Mouse (Mus musculus) stomach, embryonic 14.5 days (tissue): ENCODE data around the gene Poc1b. TPM values are rescaled to one million over a fixed set of nuclear protein-coding genes. Genes with fewer than 3 reads are reported as not detected.

Experiments used
- ATAC-seq: fragments of 200-750 bp; cut with Nextera tagmentation; 2 replicates; pipeline ENCODE4 v1.8.0; 2017; ENCODE audit warnings: low read depth, moderate TSS enrichment; ENCODE audit not compliant: insufficient number of reproducible peaks, insufficient read depth, low FRiP score
- H3K27ac ChIP-seq: fragments of 300-500 bp; sonication (generic); 2 replicates; pipeline ENCODE4 v1.5.1; 2014; ENCODE audit warnings: mild to moderate bottlenecking, low read length, moderate library complexity, mixed read lengths
- H3K27me3 ChIP-seq: fragments of 300-500 bp; sonication (generic); 2 replicates; pipeline ENCODE4 v1.6.1; 2014; ENCODE audit warnings: low read length, control low read depth, mixed read lengths; ENCODE audit not compliant: control insufficient read depth, insufficient read depth
- H3K36me3 ChIP-seq: fragments of 300-500 bp; sonication (generic); 2 replicates; pipeline ENCODE4 v1.6.1; 2014; ENCODE audit warnings: mild to moderate bottlenecking, control low read depth, low read length, moderate library complexity, mixed read lengths; ENCODE audit not compliant: control insufficient read depth, insufficient read depth
- H3K4me1 ChIP-seq: fragments of 300-500 bp; sonication (generic); 2 replicates; pipeline ENCODE4 v1.6.1; 2014; ENCODE audit warnings: low read length, control low read depth, mixed read lengths; ENCODE audit not compliant: control insufficient read depth, insufficient read depth
- H3K4me2 ChIP-seq: fragments of 300-500 bp; sonication (generic); replicated peaks from 2 replicates; pipeline ENCODE4 v1.6.1; 2014; ENCODE audit warnings: low read depth, low read length, control low read depth
- H3K4me3 ChIP-seq: fragments of 300-500 bp; sonication (generic); 2 replicates; pipeline ENCODE4 v1.5.1; 2014; ENCODE audit warnings: low read depth, low read length, control low read depth
- H3K9ac ChIP-seq: fragments of 300-500 bp; sonication (generic); replicated peaks from 2 replicates; pipeline ENCODE4 v1.6.1; 2014; ENCODE audit warnings: low read depth, mild to moderate bottlenecking, control low read depth, low read length, moderate library complexity, mixed read lengths
- H3K9me3 ChIP-seq: fragments of 300-500 bp; sonication (generic); 2 replicates; pipeline ENCODE4 v1.6.1; 2016; ENCODE audit warnings: low read depth, low read length, control low read depth; ENCODE audit not compliant: control insufficient read depth
- WGBS: fragments of 180-500 bp; shearing (Covaris S2); extraction: QIAGEN DNeasy Blood & Tissue Kit; methylation state at CpG from one replicate; pipeline ENCODE4 v1.1.7; 2014; 5-methylcytosine and 5-hydroxymethylcytosine counted together
- polyA plus RNA-seq: library from polyadenylated mRNA; unstranded; fragments of >200 nt; fragmentation: Nextera tagmentation; extraction: Ambion mirVana; gene quantifications from 2 replicates; pipeline ENCODE4 v1.2.1, GENCODE M21; 2014

Poc1b gene
- polyA plus RNA-seq, 1 experiment from 2014 or later = 24.9 TPM

DNA sequence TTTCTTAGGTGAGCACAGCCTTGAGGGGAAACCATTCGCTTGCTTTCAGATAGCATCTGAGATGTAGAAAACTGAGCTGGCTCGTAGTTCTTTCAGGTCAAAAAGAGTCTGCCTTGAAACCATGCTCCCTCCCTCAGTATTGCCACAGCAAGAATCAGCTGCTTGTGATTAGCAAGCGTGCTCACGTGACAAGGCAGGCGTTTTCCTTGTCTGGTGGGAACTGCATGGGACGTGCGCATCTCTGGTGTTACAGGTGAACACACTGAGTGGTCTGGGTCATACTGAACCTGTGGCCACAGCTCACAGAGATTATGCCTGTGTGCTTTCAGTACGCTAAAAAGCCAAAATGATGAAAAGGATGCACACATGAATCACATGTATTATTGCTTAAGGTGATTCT is 90.3 kb downstream of the Poc1b start:
- Histone ChIP-seq H3K36me3 (no peaks in the 10 kb centered on the region; the same call in 1 of the 2 replicates), H3K27ac (no peak overlapping the region), H3K4me3 (no peak overlapping the region), H3K9ac (no peak overlapping the region), H3K27me3 (no peaks in the 10 kb centered on the region), H3K4me1 (0 out of 2 replicates have a peak, but pooled peaks cover 3% of the 10 kb centered on the region), H3K9me3 (no peaks in the 10 kb centered on the region), H3K4me2 (no peak overlapping the region)
- ATAC-seq = no peak
- WGBS = 77% methylated on average over 8 of the region's 8 CpGs

DNA sequence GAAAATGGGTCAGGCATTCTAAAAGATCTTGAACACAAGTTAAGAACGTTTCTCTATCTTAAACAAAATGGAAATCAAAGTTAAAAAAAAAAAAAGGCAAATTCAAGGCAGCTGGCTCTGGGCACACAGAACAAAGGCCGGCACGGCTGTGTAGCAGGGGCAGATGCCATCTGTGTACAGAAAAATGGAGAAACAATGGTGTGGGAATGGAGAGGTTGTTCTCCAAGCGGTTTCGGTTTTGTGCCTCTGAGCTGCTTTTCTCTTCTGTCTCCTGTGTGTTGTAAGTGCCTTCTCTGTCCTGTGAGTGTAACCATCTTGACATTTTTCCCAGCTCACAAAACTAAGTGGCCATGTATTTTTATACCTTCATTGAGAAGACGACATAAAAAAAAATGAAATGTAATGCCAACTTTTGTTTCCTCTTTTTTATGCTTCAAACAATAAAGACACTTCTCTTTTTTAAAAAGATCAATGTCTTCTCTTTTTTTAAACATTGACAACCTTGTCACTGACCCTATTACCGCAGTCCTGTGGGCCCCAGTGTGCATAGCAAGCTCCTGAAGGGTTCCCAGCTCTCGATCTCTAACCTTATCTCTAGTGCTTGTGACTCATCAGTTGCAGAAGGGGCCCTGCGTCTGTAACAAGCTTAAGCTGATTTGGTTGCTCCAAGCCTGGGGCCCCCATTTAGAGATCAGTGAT is 90.9 kb downstream of the Poc1b start:
- ATAC-seq = no peak
- Histone ChIP-seq H3K9ac (no peak overlapping the region), H3K27ac (no peak overlapping the region), H3K4me3 (no peak overlapping the region), H3K36me3 (no peaks in the 10 kb centered on the region; the same call in 1 of the 2 replicates), H3K4me1 (peaks cover 7% of the 10 kb centered on the region), H3K9me3 (no peaks in the 10 kb centered on the region), H3K27me3 (no peaks in the 10 kb centered on the region), H3K4me2 (no peak overlapping the region)
- 67% methylated on average over 9 of the region's 9 CpGs for WGBS

DNA sequence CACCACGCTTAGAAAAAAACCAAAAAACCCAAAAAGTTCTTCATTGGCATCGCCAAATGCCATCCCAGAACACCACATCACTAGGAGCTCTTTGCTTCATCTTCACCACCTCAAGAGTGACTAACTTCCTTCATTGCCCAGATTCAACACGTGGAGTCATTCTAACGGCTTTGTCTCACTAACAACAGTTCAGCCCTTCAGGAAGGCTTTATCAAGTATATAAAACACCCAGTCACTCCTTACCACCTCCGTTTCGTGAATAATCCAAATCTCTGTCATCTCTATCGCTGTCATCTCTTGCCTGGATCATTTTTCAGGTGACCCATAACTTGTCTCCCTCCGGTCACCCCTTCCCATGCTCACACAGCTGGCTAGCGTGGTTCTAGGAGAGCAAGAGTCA is 92.1 kb downstream of the Poc1b start:
- Histone ChIP-seq H3K4me3 (no peak overlapping the region), H3K9ac (no peak overlapping the region), H3K4me2 (no peak overlapping the region), H3K27me3 (no peaks in the 10 kb centered on the region), H3K27ac (no peak overlapping the region), H3K9me3 (no peaks in the 10 kb centered on the region), H3K4me1 (peaks cover 13% of the 10 kb centered on the region), H3K36me3 (no peaks in the 10 kb centered on the region)
- 90% methylated on average over 9 of the region's 9 CpGs for WGBS
- no peak for ATAC-seq

DNA sequence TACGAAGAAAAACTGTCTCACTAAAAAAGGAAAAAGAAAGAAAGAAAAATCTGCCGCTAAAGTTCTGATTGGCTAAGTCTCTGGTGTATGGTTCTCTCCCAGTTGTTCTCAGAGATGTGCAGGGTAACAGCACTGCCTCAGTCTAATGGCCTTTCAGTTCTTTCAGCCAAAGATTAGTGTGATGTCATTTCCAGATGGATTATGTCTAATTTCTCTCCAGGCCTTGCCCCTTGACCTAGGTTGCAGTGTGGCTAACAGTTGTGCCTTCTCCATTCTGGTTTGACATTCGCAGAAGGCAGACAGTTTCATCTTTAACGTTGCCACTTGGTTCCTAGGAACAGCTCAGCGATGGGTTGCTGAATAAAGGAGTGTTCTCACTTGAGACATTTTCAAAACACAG is 94.1 kb downstream of the Poc1b start:
- H3K4me1 ChIP-seq = peaks cover 13% of the 10 kb centered on the region
- H3K4me2 ChIP-seq = no peak overlapping the region
- H3K27me3 ChIP-seq = no peaks in the 10 kb centered on the region
- H3K27ac ChIP-seq = no peak overlapping the region
- WGBS = 41% methylated on average over 5 of the region's 5 CpGs
- ATAC-seq = no peak
- no peaks in the 10 kb centered on the region for H3K9me3 ChIP-seq
- H3K36me3 ChIP-seq = no peaks in the 10 kb centered on the region
- no peak overlapping the region for H3K9ac ChIP-seq
- no peak overlapping the region for H3K4me3 ChIP-seq

DNA sequence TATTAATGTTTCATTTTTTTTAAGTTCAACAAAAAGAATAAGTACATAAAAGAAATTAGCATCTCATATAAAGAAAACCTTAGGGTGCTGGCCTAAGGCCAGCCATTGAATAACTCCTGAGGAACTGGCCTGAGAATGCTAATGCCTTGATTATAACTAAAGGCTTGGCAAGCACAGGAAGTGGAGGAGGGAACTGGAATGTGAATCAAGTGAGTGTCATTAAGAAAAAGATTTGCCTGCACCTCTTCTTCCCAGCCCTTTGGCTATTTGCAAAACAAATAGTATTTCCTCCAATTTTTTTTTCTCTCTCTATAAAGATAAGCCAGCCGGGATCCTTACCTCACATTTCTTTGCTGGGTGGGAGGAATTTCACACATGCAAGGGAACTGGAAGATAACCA is 95.0 kb downstream of the Poc1b start:
- Histone ChIP-seq H3K4me2 (no peak overlapping the region), H3K36me3 (no peaks in the 10 kb centered on the region), H3K27me3 (no peaks in the 10 kb centered on the region), H3K9ac (no peak overlapping the region), H3K9me3 (no peaks in the 10 kb centered on the region), H3K27ac (no peak overlapping the region), H3K4me3 (no peak overlapping the region), H3K4me1 (peaks cover 13% of the 10 kb centered on the region)
- no peak for ATAC-seq
- WGBS = 19% methylated on average over 1 of the region's 1 CpGs

DNA sequence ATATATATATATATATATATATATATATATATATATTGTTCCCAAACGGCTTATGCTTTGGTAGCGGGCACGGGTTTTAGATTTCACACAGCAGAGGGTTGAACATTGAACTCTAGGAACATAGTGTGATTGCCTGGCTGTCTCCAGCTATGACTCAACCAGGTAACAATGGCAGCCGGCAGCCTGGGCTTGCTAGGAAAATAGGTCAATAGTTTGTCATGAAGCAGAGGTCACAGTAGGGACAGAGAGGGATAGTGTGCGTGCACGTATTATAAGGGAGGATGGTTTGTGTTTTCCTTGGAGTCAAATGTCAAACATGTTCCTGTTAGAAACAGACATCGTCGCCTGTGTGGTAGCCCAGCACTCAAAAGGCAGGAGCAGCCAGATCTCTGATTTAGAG is 95.5 kb downstream of the Poc1b start:
- WGBS = 30% methylated on average over 8 of the region's 8 CpGs

DNA sequence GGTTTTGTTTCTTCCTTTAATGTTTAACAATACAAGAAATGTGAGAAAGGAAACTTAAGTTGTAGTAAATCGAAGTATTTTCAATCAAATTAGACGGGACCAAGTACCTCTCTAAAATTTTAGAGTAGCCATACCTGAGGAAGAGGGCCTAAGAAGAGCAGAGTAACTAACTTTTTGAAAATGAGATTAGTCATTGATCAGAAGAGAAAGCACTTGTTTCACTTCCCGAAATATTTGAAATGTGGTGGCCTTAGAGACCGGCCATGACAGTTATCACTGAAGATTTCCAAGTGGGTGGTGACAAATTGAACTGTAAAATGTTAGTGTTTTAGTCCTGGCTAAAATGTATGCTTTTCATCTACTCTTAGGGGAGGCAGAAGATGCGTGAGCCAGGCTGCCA is 96.3 kb downstream of the Poc1b start:
- Histone ChIP-seq H3K9me3 (no peaks in the 10 kb centered on the region), H3K27ac (peak overlapping the region; percentile 76; the same call in 1 of the 2 replicates), H3K4me3 (peak overlapping the region; percentile 18; the same call in 1 of the 2 replicates), H3K36me3 (no peaks in the 10 kb centered on the region), H3K4me2 (peak overlapping the region; percentile 53), H3K27me3 (no peaks in the 10 kb centered on the region), H3K4me1 (peaks cover 13% of the 10 kb centered on the region), H3K9ac (no peak overlapping the region)
- ATAC-seq = no peak
- WGBS = 50% methylated on average over 5 of the region's 5 CpGs

More for the DNA sequence above, 95.5 kb downstream of the Poc1b start:
- H3K4me3 ChIP-seq = no peak overlapping the region
- H3K36me3 ChIP-seq = no peaks in the 10 kb centered on the region
- H3K27ac ChIP-seq = no peak overlapping the region
- no peaks in the 10 kb centered on the region for H3K9me3 ChIP-seq
- H3K4me2 ChIP-seq = no peak overlapping the region
- no peaks in the 10 kb centered on the region for H3K27me3 ChIP-seq
- ATAC-seq = peak; percentile 50; the same call in 1 of the 2 replicates
- H3K4me1 ChIP-seq = peaks cover 13% of the 10 kb centered on the region
- no peak overlapping the region for H3K9ac ChIP-seq

DNA sequence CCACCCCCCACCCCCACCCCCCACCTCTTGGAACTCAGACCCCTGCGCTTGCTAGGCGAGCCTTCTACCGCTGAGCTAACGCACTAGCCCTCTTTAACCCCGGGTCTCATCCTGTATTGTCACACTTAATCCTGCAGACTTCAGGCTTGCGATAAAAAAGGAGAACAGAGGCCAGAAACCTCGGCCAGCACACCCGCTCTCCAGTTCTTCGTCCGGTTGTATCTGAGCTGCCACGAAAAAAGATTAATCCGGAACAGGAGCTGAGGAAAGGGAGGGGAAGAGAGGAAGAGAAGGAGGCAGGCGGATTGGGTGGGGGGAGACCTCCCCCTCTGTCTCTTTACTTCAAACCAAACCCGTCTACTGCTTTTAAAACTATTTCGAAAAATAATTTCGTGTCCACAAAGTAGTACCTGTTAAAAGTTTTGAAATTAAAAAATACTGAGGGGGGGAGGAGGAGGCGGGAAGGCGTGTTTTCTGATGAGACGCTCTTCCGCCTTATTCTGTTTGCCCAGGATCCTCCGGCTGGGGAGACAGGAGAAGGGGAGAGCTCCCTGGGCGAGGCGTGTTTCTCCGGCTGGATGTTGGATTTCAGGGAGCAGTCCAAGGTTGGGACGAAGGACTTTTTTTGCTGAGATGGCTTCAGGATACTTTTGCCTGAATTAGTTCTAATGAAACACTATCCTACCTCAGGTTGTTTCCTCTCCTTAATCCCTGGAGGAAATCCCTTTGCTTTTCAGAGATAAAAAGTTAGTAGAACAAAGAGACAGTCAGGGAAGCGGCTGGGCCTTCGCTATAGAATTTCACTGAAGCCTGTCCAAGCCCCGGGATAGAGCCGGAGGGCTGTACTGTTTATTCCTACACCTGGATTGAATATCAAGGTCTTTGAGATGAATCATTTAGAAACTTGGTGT is 97.0 kb downstream of the Poc1b start:
- no peaks in the 10 kb centered on the region for H3K36me3 ChIP-seq
- H3K4me1 ChIP-seq = peaks cover 13% of the 10 kb centered on the region
- no peak for ATAC-seq
- no peaks in the 10 kb centered on the region for H3K9me3 ChIP-seq
- no peaks in the 10 kb centered on the region for H3K27me3 ChIP-seq
- WGBS = 2% methylated on average over 29 of the region's 29 CpGs
- peak overlapping the region; percentile 18 for H3K4me3 ChIP-seq
- peak overlapping the region; percentile 76 for H3K27ac ChIP-seq
- H3K9ac ChIP-seq = 0 out of 2 replicates have a peak overlapping the region, but pooled peaks have one; percentile 14
- peak overlapping the region; percentile 53 for H3K4me2 ChIP-seq
